Mouse (Mus musculus): ENCODE measurements around the gene Smc3. TPM values are rescaled to one million over a fixed set of nuclear protein-coding genes. Genes with fewer than 3 reads are reported as not detected.

Gene Smc3
- polyA plus RNA-seq, 1 experiment = 182 TPM

- TF ChIP-seq EP300 (IDR thresholded peaks at IDR 0.05; ENCODE audit: insufficient read depth, low read depth, low read length) (no peak), CTCF (IDR thresholded peaks at IDR 0.05; ENCODE audit: low read depth, low read length) (no peak), POLR2A (IDR thresholded peaks at IDR 0.05; ENCODE audit: insufficient read depth, low read length) (no peak)
- Histone ChIP-seq H3K36me3 (ENCODE audit: control insufficient read depth, insufficient read depth, low read length, poor library complexity, severe bottlenecking) (no peaks in the 10 kb centered on the region), H3K27ac (ENCODE audit: insufficient read depth, low read length) (peak overlapping the region; percentile 55), H3K9ac (ENCODE audit: low read depth, poor library complexity, severe bottlenecking) (no peak overlapping the region), H3K9me3 (replicated peaks; ENCODE audit: control insufficient read depth, insufficient read depth, low read length, poor library complexity, severe bottlenecking) (no peaks in the 10 kb centered on the region), H3K4me1 (ENCODE audit: control insufficient read depth, insufficient read depth, low read length) (peaks cover 13% of the 10 kb centered on the region), H3K27me3 (ENCODE audit: control insufficient read depth, insufficient read depth, low read length, poor library complexity, severe bottlenecking) (no peaks in the 10 kb centered on the region), H3K4me3 (ENCODE audit: low read depth, low read length) (no peak overlapping the region)
Measured at GRCm38 (mm10) chr19:53554981-53555616, 45.1 kb upstream of the Smc3 start.

DNA sequence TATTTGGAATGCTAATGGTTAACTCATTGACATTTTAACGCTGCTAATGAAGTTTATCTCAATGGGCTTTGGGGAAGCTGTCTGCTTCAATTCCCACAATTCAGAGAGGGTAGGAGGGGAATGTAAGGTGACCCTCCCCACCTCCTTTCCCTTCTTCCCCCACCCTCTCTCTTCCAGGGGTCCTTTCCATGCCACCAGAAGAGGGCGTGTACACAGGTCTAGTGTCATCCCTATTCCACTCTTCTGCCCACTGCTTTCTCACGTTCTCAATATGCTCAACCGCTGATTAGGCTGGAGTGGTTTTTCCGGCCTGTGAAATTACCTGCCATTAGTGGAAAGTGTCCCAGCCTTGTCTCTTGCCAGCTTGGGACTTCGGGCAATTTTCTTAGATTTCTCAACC lies 43.4 kb upstream of the Smc3 start:
- peaks cover 13% of the 10 kb centered on the region for H3K4me1 ChIP-seq (ENCODE audit: control insufficient read depth, insufficient read depth, low read length)
- H3K27ac ChIP-seq (ENCODE audit: insufficient read depth, low read length) = peak overlapping the region; percentile 5; the same call in 1 of the 2 replicates
- no peak for TF ChIP-seq EP300 (IDR thresholded peaks at IDR 0.05; ENCODE audit: insufficient read depth, low read depth, low read length)
- peak; percentile 16 for TF ChIP-seq CTCF (IDR thresholded peaks at IDR 0.05; ENCODE audit: low read depth, low read length)

DNA sequence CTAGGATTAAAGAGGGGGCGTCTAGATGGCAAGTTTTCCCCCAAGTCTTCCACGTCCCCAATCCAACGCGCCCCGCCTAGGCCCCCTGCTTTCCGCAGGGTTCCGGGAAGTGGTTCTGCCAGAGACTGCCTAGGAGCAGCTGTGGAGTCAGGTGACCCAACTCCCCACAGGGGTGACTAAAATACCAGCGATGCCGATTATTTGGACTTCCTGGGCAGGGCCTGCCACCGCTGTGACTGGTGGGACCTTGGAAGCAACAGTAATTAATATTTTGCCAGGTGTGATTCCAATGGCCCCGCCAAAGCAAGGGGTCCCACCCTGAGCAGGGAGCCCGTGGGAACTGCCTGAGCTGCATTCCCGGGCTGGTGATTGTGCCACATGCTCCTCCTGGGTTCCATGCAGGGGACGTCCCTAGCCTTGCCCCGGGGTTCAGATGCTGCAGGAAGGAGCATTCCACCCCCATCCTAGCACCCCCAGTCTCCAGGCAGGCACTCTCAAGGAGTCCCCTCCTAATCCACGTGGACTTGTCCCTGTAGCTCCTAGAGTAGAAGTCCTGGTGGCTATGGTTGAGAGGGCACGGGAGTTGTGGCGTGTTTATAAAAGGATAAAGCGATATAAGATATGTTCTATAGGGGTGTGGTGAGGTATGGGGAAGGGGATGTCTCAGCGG lies 42.8 kb upstream of the Smc3 start:
- peaks cover 12% of the 10 kb centered on the region for H3K4me1 ChIP-seq (ENCODE audit: control insufficient read depth, insufficient read depth, low read length)
- peak overlapping the region; percentile 5 for H3K27ac ChIP-seq (ENCODE audit: insufficient read depth, low read length)
- H3K4me3 ChIP-seq (ENCODE audit: low read depth, low read length) = peak overlapping the region; percentile 45
- peak overlapping the region; percentile 55 for H3K9ac ChIP-seq (ENCODE audit: low read depth, poor library complexity, severe bottlenecking)
- no peaks in the 10 kb centered on the region for H3K9me3 ChIP-seq (replicated peaks; ENCODE audit: control insufficient read depth, insufficient read depth, low read length, poor library complexity, severe bottlenecking)
- no peaks in the 10 kb centered on the region for H3K36me3 ChIP-seq (ENCODE audit: control insufficient read depth, insufficient read depth, low read length, poor library complexity, severe bottlenecking)
- TF ChIP-seq EP300 (IDR thresholded peaks at IDR 0.05; ENCODE audit: insufficient read depth, low read depth, low read length) (0 out of 2 replicates have a peak, but pooled peaks have one; percentile 48), CTCF (IDR thresholded peaks at IDR 0.05; ENCODE audit: low read depth, low read length) (no peak)
- H3K27me3 ChIP-seq (ENCODE audit: control insufficient read depth, insufficient read depth, low read length, poor library complexity, severe bottlenecking) = no peaks in the 10 kb centered on the region

More for the DNA sequence above, 43.4 kb upstream of the Smc3 start:
- H3K27me3 ChIP-seq (ENCODE audit: control insufficient read depth, insufficient read depth, low read length, poor library complexity, severe bottlenecking) = no peaks in the 10 kb centered on the region
- peak overlapping the region; percentile 20; the same call in 1 of the 2 replicates for H3K4me3 ChIP-seq (ENCODE audit: low read depth, low read length)
- no peaks in the 10 kb centered on the region for H3K9me3 ChIP-seq (replicated peaks; ENCODE audit: control insufficient read depth, insufficient read depth, low read length, poor library complexity, severe bottlenecking)
- H3K9ac ChIP-seq (ENCODE audit: low read depth, poor library complexity, severe bottlenecking) = peak overlapping the region; percentile 55; the same call in 1 of the 2 replicates
- no peaks in the 10 kb centered on the region for H3K36me3 ChIP-seq (ENCODE audit: control insufficient read depth, insufficient read depth, low read length, poor library complexity, severe bottlenecking)

- H3K4me1 ChIP-seq (ENCODE audit: control insufficient read depth, insufficient read depth, low read length) = peaks cover 3% of the 10 kb centered on the region
- no peaks in the 10 kb centered on the region for H3K36me3 ChIP-seq (ENCODE audit: control insufficient read depth, insufficient read depth, low read length, poor library complexity, severe bottlenecking)
- no peaks in the 10 kb centered on the region for H3K27me3 ChIP-seq (ENCODE audit: control insufficient read depth, insufficient read depth, low read length, poor library complexity, severe bottlenecking)
- no peaks in the 10 kb centered on the region for H3K9me3 ChIP-seq (replicated peaks; ENCODE audit: control insufficient read depth, insufficient read depth, low read length, poor library complexity, severe bottlenecking)
- H3K27ac ChIP-seq (ENCODE audit: insufficient read depth, low read length) = no peak overlapping the region
- H3K4me3 ChIP-seq (ENCODE audit: low read depth, low read length) = no peak overlapping the region
- H3K9ac ChIP-seq (ENCODE audit: low read depth, poor library complexity, severe bottlenecking) = no peak overlapping the region
- TF ChIP-seq EP300 (IDR thresholded peaks at IDR 0.05; ENCODE audit: insufficient read depth, low read depth, low read length) = no peak
- no peak for TF ChIP-seq POLR2A (IDR thresholded peaks at IDR 0.05; ENCODE audit: insufficient read depth, low read length)
- TF ChIP-seq CTCF (IDR thresholded peaks at IDR 0.05; ENCODE audit: low read depth, low read length) = no peak
Measured at GRCm38 (mm10) chr19:53560436-53560835, 39.8 kb upstream of the Smc3 start.

DNA sequence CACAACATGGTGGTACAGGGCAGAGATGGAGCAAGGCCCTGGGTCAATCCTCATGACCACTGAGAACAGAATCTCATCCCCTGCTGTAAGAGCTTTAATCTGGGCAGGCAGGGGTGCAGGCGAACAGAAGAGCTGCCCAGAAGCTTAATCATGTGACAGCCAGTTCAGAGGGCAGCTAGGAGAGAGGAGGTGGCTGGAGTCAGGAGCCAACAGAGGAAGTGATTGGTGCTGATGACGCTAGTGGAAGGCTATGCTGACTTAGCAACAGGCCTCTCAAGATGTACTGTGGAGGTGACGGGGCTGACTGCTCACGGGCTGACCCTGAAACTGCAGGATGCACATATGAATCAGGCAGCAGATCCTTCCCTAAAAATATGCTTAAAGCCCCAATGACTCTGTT lies 36.0 kb upstream of the Smc3 start:
- H3K9me3 ChIP-seq (replicated peaks; ENCODE audit: control insufficient read depth, insufficient read depth, low read length, poor library complexity, severe bottlenecking) = no peaks in the 10 kb centered on the region
- TF ChIP-seq CTCF (IDR thresholded peaks at IDR 0.05; ENCODE audit: low read depth, low read length) (no peak), POLR2A (IDR thresholded peaks at IDR 0.05; ENCODE audit: insufficient read depth, low read length) (no peak), EP300 (IDR thresholded peaks at IDR 0.05; ENCODE audit: insufficient read depth, low read depth, low read length) (no peak)
- no peaks in the 10 kb centered on the region for H3K36me3 ChIP-seq (ENCODE audit: control insufficient read depth, insufficient read depth, low read length, poor library complexity, severe bottlenecking)
- H3K9ac ChIP-seq (ENCODE audit: low read depth, poor library complexity, severe bottlenecking) = no peak overlapping the region
- no peaks in the 10 kb centered on the region for H3K27me3 ChIP-seq (ENCODE audit: control insufficient read depth, insufficient read depth, low read length, poor library complexity, severe bottlenecking)
- no peak overlapping the region for H3K4me3 ChIP-seq (ENCODE audit: low read depth, low read length)
- no peak overlapping the region for H3K27ac ChIP-seq (ENCODE audit: insufficient read depth, low read length)
- H3K4me1 ChIP-seq (ENCODE audit: control insufficient read depth, insufficient read depth, low read length) = no peaks in the 10 kb centered on the region

Measured in ES-Bruce4 (cell line).